Mouse (Mus musculus) intestine, embryonic 16.5 days (tissue): ENCODE measurements at regions not wholly inside any gene's neighbourhood (a gene's known extent, or its start where the extent isn't known, plus 50 kb on each side); places are given as distances from the start of the nearest gene placed in this dataset.

Experiments
- ATAC-seq: fragments of 200-750 bp; cut with Nextera tagmentation; 2 replicates; pipeline ENCODE4 v1.8.0; 2017; ENCODE audit warnings: moderate TSS enrichment, moderate library complexity
- H3K27ac ChIP-seq: fragments of 300-500 bp; sonication (generic); 2 replicates; pipeline ENCODE4 v1.5.1; 2014; ENCODE audit warnings: mild to moderate bottlenecking, low read length
- H3K27me3 ChIP-seq: fragments of 300-500 bp; sonication (generic); replicated peaks from 2 replicates; pipeline ENCODE4 v1.6.1; 2014; ENCODE audit warnings: low read length, control low read depth, mixed read lengths; ENCODE audit not compliant: control insufficient read depth, insufficient read depth
- H3K36me3 ChIP-seq: fragments of 300-500 bp; sonication (generic); 2 replicates; pipeline ENCODE4 v1.6.1; 2014; ENCODE audit warnings: low read length, control low read depth; ENCODE audit not compliant: control insufficient read depth, insufficient read depth
- H3K4me1 ChIP-seq: fragments of 300-500 bp; sonication (generic); 2 replicates; pipeline ENCODE4 v1.6.1; 2014; ENCODE audit warnings: low read length, control low read depth, mixed read lengths; ENCODE audit not compliant: control insufficient read depth, insufficient read depth
- H3K4me2 ChIP-seq: fragments of 300-500 bp; sonication (generic); 2 replicates; pipeline ENCODE4 v1.6.1; 2014; ENCODE audit warnings: low read depth, low read length, control low read depth
- H3K4me3 ChIP-seq: fragments of 300-500 bp; sonication (generic); 2 replicates; pipeline ENCODE4 v1.5.1; 2014; ENCODE audit warnings: mild to moderate bottlenecking, low read length
- H3K9ac ChIP-seq: fragments of 300-500 bp; sonication (generic); 2 replicates; pipeline ENCODE4 v1.6.1; 2014; ENCODE audit warnings: low read depth, low read length
- H3K9me3 ChIP-seq: fragments of 300-500 bp; sonication (generic); 2 replicates; pipeline ENCODE4 v1.6.1; 2016; ENCODE audit warnings: low read length, control low read depth; ENCODE audit not compliant: control insufficient read depth
- WGBS: fragments of 180-500 bp; shearing (Covaris S2); extraction: QIAGEN DNeasy Blood & Tissue Kit; methylation state at CpG from one replicate; pipeline ENCODE4 v1.1.7; 2014; 5-methylcytosine and 5-hydroxymethylcytosine counted together

GRCm38 (mm10) chr16:27978730-27979440 is 590.2 kb downstream of the Ccdc50 start:
- no peaks in the 10 kb centered on the region for H3K36me3 ChIP-seq
- no peaks in the 10 kb centered on the region for H3K27me3 ChIP-seq
- no peak for ATAC-seq
- 76% methylated on average over 4 of the region's 4 CpGs for WGBS
- H3K4me3 ChIP-seq, result no peak overlapping the region
- H3K9me3 ChIP-seq, result no peaks in the 10 kb centered on the region
- H3K9ac ChIP-seq, result no peak overlapping the region
- no peak overlapping the region for H3K4me2 ChIP-seq
- no peaks in the 10 kb centered on the region for H3K4me1 ChIP-seq
- no peak overlapping the region for H3K27ac ChIP-seq

GRCm38 (mm10) chr16:28015276-28015897 is 626.7 kb downstream of the Ccdc50 start:
- ATAC-seq, result no peak
- WGBS, result 48% methylated on average over 6 of the region's 6 CpGs

GRCm38 (mm10) chr16:28018311-28018710 is 629.6 kb downstream of the Ccdc50 start:
- no peaks in the 10 kb centered on the region for H3K36me3 ChIP-seq
- H3K4me3 ChIP-seq, result no peak overlapping the region
- H3K27ac ChIP-seq, result no peak overlapping the region
- no peak for ATAC-seq
- no peaks in the 10 kb centered on the region for H3K9me3 ChIP-seq
- no peaks in the 10 kb centered on the region for H3K27me3 ChIP-seq
- no peaks in the 10 kb centered on the region for H3K4me1 ChIP-seq
- no peak overlapping the region for H3K9ac ChIP-seq
- no peak overlapping the region for H3K4me2 ChIP-seq

More at GRCm38 (mm10) chr16:28015276-28015897, 626.7 kb downstream of the Ccdc50 start:
- Histone ChIP-seq H3K4me2 (no peak overlapping the region), H3K36me3 (no peaks in the 10 kb centered on the region), H3K4me3 (no peak overlapping the region), H3K27me3 (no peaks in the 10 kb centered on the region), H3K9ac (no peak overlapping the region), H3K27ac (no peak overlapping the region), H3K4me1 (no peaks in the 10 kb centered on the region), H3K9me3 (no peaks in the 10 kb centered on the region)

GRCm38 (mm10) chr16:28038954-28039353 is 650.3 kb downstream of the Ccdc50 start:
- H3K4me1 ChIP-seq, result no peaks in the 10 kb centered on the region
- no peak overlapping the region for H3K27ac ChIP-seq
- no peaks in the 10 kb centered on the region for H3K9me3 ChIP-seq
- no peak overlapping the region for H3K9ac ChIP-seq
- no peak overlapping the region for H3K4me2 ChIP-seq
- no peaks in the 10 kb centered on the region for H3K36me3 ChIP-seq
- no peak for ATAC-seq
- no peak overlapping the region for H3K4me3 ChIP-seq
- H3K27me3 ChIP-seq, result no peaks in the 10 kb centered on the region
- WGBS, result 25% methylated on average over 2 of the region's 2 CpGs

- no peak overlapping the region for H3K9ac ChIP-seq
- no peak overlapping the region for H3K4me3 ChIP-seq
- no peak for ATAC-seq
- no peak overlapping the region for H3K27ac ChIP-seq
- H3K36me3 ChIP-seq, result no peaks in the 10 kb centered on the region
- no peaks in the 10 kb centered on the region for H3K4me1 ChIP-seq
- 54% methylated on average over 2 of the region's 2 CpGs for WGBS
- H3K27me3 ChIP-seq, result no peaks in the 10 kb centered on the region
- no peak overlapping the region for H3K4me2 ChIP-seq
- H3K9me3 ChIP-seq, result no peaks in the 10 kb centered on the region
Measured at GRCm38 (mm10) chr16:28043046-28043445, 654.4 kb downstream of the Ccdc50 start.

GRCm38 (mm10) chr16:28064785-28065301 is 676.2 kb downstream of the Ccdc50 start:
- Histone ChIP-seq H3K36me3 (no peaks in the 10 kb centered on the region), H3K4me3 (no peak overlapping the region)
- ATAC-seq, result no peak

GRCm38 (mm10) chr16:28082891-28083649 is 669.8 kb downstream of the Fgf12 start:
- ATAC-seq, result no peak
- Histone ChIP-seq H3K27ac (no peak overlapping the region), H3K4me3 (no peak overlapping the region), H3K4me1 (no peaks in the 10 kb centered on the region), H3K27me3 (no peaks in the 10 kb centered on the region), H3K9ac (no peak overlapping the region), H3K4me2 (no peak overlapping the region), H3K9me3 (no peaks in the 10 kb centered on the region), H3K36me3 (no peaks in the 10 kb centered on the region)
- WGBS, result 64% methylated on average over 7 of the region's 7 CpGs

More at GRCm38 (mm10) chr16:28064785-28065301, 676.2 kb downstream of the Ccdc50 start:
- no peaks in the 10 kb centered on the region for H3K9me3 ChIP-seq
- no peak overlapping the region for H3K9ac ChIP-seq
- no peak overlapping the region for H3K27ac ChIP-seq
- 68% methylated on average over 5 of the region's 5 CpGs for WGBS
- H3K27me3 ChIP-seq, result no peaks in the 10 kb centered on the region
- no peak overlapping the region for H3K4me2 ChIP-seq
- no peaks in the 10 kb centered on the region for H3K4me1 ChIP-seq

GRCm38 (mm10) chr16:28089489-28090134 is 663.3 kb downstream of the Fgf12 start:
- Histone ChIP-seq H3K4me2 (no peak overlapping the region), H3K27me3 (no peaks in the 10 kb centered on the region), H3K27ac (no peak overlapping the region), H3K9me3 (no peaks in the 10 kb centered on the region), H3K36me3 (no peaks in the 10 kb centered on the region), H3K9ac (no peak overlapping the region), H3K4me3 (no peak overlapping the region), H3K4me1 (no peaks in the 10 kb centered on the region)
- WGBS, result 66% methylated on average over 6 of the region's 6 CpGs
- ATAC-seq, result no peak
